Mouse (Mus musculus): ENCODE measurements at regions not wholly inside any gene's neighbourhood (a gene's known extent, or its start where the extent isn't known, plus 50 kb on each side); places are given as distances from the start of the nearest gene placed in this dataset.
A peak's percentile ranks its signal among the peaks of the same experiment; 100 is the strongest.
"Not testable (repeated sequence)": the region's sequence is repeated elsewhere in the genome, so short reads cannot be mapped to it uniquely, and the experiment has no call there.

DNA sequence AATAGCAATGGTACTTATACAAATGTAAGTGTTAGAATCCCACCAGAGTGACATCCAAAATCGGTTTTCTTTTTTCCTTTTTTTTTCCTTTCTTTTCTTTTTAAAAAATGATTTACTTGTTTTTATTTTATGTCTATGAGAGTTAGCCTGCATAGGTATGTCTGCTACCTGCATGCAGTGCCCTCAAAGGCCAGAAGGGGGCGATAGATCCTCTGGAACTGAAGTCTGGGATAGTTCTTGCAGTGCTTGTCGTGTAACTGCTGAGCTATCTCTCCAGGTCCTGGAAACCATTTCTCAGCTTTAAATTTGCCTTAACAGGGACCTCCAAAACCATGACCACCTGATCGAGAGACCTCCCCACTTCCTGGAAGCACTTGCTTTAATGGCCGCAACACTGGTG is 93.8 kb downstream of the Defb7 start:
- no peak for DNase-seq (ENCODE audit: low spot score in 2 of 2)

DNA sequence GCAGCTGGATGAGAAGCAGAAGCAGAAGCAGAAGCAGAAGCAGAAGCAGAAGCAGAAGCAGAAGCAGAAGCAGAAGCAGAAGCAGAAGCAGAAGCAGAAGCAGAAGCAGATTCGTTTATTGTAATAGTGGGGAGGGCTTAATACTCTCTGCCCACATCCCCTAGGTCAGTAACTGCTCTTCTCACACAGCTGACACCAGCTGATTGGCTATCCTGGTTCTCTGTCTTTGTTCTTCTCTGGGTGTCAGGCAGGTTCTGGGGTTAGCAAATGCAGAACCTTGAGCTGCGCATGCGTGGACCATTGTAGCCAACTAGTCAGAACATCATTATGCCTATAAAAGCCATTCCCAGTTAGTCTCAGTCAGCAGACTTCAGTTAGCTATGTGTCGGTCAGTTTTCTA is 106.6 kb downstream of the Defb7 start:
- DNase-seq (ENCODE audit: low spot score in 2 of 2), result not testable (repeated sequence)

DNA sequence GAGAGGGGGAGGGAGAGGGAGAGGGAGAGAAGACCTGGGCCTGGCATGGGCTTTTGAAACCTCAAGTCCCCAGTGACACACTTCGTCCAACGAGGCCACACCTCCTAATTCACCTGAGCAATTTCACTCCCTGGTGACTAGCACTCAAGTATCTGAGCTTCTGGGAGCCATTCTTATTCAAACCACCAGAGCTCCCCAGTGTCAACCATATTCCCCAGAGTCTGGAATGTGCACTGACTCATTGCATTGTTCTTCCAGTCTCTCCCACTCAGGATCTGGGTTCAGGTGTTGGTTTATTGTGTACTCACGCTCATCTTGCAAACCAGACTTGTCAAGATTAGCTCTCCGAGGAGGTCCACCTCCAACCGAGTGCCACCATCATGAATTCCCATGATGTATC is 111.7 kb downstream of the Defb7 start:
- no peak for DNase-seq (ENCODE audit: low spot score in 2 of 2)

DNA sequence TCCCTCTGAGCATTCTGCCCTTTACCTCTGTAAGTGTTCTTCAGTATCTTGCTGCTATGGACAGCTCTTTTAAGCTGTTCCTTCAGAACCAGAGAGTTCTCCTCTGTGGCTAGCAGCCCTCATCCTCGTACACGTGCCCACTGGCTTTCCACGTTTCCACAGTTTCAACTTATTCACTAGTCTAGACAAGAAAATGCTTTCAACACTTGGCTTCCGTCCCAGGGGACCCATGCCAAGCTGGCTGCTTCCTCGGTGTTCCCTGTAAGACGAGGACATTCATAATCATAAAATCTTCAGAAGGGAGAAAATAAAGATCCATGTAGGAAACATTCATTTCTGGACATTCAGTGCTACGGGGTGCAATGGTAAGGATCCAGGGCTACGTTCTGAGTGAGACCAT is 101.9 kb upstream of the 4930467E23Rik start:
- DNase-seq (ENCODE audit: low spot score in 2 of 2), result peak in 1 of 2 experiments; percentile 18

DNA sequence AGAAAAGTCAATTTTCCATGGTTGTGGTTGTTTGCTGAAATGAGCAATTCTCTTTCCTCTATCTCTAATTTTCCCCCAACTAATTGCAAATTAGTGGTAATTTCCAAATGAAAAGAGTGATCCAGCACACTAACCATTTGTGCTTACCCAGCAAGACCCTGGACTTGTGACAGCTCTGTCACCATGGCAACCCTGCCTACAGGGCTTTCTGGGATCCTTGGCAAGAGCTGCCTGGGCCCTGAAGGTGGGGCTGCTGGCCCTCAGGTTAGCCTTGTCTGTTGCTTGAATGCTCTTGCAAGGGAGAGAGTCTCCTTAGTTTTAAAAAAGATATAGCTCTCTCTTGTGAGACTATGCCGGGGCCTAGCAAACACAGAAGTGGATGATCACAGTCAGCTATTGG is 80.8 kb upstream of the 4930467E23Rik start:
- not testable (repeated sequence) for DNase-seq (ENCODE audit: low spot score in 2 of 2)
